Mouse (Mus musculus): ENCODE data around the gene Gm28051.

The Gm28051 gene

DNA sequence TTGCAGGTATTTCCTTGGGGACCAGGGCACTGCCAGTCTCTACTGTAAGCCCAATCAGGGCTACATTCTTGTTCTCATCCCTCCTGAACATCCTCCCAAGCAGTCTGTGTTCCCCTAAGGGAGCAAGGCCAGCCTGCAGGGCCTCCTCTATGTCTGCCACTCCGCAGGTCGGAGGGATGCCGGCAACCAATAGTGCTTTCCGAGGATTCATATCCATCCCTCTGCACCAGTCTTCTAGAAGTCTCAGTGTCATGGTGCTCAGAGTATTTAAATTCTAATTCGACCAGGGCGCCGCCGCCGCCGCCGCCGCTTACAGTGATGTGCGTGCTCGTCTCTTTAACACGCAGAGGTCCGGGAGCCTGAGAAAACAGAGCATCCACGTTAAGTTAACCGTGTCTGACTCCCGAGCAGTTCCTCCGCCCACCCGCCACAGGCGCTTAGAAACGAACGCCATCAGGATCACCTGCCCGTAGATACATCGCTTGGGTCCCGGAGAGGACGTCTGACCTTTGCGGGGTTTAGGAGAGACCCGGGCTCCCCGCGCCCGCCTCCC lies 14.5 kb downstream of the Gm28051 start:
- DNase-seq (ENCODE audit: inconsistent age in 2 of 2, low spot score in 1 of 2) = no peak

DNA sequence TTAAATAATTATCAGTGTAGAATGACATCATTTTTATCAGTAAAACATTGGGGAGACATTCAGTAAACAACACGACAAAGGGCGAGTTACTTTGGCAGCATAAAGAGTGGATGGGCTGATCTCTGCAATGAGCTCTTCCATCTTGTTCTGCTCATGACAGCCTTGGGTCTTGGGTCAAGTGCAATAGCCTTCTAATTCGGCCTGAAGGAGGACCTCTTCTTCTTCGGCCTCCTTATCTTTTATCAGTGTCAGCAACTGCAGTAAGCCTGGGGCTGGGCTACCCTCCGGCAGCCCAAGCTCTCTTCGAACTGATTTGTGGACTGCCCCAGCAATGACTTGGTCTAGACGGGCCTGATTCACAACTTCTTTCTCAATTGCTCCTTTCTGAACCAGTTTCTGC lies 15.5 kb downstream of the Gm28051 start:
- no peak for DNase-seq (ENCODE audit: inconsistent age in 2 of 2, low spot score in 1 of 2)

DNA sequence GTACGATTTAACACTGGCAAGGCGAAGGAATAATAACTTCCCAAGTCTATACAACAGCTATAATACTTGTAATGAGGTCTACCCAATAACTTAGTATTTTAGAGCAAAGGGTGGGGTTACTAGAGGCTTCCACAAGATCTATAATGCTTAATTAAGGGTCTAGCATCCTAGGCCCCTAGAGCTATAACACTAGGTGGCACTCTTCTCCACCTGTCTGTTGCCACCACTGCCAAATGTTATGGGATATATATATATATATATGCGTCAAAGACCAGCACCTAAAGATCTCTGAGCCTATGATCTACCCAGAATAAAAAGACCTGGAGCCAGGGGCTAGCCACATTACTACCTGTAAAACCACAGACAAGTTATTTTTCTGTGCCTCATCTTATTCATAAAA lies 17.3 kb downstream of the Gm28051 start:
- peak in 1 of 2 experiments; percentile 51 for DNase-seq (ENCODE audit: inconsistent age in 2 of 2, low spot score in 1 of 2)

DNA sequence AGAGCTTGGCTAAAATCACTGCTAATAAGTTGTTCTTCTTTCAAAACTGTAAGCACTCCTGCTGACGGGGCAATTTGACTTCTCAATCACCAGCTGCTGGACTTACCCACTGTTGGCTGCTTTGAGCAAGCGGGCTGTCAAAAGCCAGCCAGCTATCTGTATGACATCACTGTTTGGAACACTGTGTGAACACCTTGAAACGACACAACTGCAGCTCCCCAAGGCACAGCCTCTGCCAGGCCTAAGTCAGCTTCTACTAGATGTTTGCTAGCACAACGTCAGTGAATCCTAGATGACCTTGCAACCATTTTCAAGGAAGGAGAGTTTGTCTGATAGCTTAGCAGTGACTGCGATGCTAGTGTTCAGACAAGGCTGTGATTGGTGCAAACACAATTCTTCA lies 18.5 kb downstream of the Gm28051 start:
- DNase-seq (ENCODE audit: inconsistent age in 2 of 2, low spot score in 1 of 2) = peak in 1 of 2 experiments; percentile 54

DNA sequence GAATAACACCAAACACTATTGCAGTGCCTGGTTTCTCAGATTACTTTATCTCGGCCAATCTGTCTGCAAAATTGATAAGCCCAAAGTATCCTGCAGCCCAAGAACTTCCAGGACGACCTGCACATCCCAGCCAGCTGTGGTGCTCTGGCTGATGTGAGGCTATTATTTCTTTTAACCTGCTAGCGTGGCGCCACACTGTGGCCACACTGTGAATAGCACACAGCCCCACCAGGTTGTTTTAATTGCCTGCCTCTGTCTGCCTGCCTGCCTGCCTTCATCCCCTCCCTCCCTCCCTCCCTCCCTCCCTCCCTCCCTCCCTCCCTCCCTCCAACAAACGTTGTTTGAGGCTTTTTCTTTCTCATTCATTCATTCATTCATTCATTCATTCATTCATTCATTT lies 24.2 kb downstream of the Gm28051 start:
- peak; percentile 73 to 81 for DNase-seq (ENCODE audit: inconsistent age in 2 of 2, low spot score in 1 of 2)

DNA sequence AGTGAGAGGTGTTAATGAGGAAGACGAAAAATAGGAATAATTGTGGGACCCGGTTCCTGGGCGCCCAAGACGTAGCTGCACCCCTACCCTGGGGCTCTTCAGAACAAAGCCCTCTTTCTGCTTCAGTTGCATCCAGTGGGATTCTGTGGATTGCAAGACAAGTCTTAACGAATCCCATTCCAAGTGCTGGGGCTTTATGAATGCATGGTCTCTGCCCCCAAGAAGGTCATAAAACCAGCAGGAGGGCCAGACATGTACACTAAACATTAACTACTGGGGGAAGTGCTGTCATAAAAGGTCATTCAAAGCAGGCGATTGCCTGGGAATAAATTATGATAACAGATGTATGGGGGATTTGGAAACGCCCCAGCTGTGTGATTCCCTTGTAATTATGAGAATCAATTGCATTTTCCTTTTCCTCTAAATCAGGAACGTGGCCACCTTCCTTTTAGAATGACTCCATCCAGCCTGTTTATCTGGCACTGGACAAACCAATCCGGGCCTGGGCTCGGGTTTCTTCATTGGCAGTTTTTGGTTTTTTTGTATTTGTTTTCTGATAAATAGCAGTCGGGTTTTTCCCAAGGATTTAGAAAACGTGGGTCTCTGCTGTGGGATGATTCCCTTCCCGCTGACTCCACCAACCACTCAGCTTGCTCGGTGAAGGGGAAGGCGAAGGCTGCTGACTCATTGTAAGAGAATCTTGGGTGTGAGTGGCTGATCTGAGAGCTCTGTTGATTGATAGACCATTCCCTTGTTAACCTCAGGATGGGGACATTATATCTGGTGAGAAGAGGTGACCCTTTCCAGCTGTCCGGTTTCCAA lies 26.6 kb downstream of the Gm28051 start:
- DNase-seq (ENCODE audit: inconsistent age in 2 of 2, low spot score in 1 of 2) = peak; percentile 73 to 80

DNA sequence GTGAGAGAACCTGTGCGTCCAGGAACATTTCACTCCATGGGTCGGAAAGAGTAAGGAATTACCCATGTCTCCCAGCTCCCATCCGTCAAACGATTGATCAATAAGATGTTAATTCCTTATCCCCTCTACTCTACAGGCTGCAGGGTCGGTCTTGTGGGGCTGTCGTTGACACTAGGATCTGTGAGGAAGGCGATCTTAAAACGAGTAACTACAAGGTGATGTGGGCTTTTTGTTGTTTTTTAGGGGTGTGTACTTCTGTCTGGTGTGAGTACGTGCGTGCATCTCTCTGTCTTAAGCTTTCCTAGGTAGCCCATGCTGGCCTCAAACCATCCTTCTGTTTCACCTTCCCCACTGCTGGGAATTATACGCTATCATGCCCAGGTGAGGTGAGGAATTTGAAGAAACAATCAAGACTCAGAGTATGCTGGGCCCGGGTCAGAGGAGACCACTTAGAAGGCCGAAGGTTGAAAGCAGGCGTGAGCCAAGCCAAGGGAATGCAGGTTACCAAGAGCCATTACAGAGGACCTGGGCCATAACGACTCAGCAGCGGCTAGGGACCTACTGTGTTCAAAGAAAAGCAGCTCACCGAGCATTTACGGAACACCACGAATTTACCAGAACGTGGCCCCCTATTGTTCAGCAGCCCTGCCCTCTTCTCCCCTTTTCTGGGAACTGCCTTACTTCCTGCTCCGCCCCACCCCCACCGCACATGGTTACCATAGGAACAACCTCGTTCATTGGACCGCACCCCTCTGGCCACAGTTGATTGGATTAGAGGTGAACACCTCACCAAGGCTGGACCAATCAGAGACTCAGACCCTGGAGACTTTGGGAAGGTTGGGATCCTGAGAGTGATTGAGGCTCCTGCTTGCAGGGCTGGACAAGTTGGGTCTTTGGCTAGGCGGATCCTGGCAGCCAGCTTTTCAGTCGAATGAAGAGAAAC lies 27.4 kb downstream of the Gm28051 start:
- DNase-seq (ENCODE audit: inconsistent age in 2 of 2, low spot score in 1 of 2) = peak; percentile 65 to 74

DNA sequence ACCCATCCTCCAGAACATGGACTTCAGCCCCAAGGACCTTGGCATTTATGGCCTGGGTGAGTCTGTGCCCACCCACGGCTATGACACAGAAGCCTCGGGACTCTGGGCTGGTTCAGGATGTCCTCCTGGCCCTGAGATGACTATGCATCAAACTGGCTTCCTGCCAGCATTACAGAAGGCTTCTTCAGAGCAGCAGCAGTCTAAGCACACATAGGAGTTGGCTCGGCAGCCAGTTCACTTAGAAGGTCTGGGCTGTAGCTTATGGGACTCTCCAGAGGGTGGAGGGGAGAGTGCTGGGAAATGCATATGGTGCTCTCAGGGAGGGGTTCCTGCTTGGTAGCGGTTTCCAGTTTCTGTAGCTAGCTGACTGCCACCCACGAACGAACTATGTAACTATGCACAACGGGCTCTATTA lies 31.8 kb downstream of the Gm28051 start:
- peak; percentile 85 to 91 for DNase-seq (ENCODE audit: inconsistent age in 2 of 2, low spot score in 1 of 2)

DNA sequence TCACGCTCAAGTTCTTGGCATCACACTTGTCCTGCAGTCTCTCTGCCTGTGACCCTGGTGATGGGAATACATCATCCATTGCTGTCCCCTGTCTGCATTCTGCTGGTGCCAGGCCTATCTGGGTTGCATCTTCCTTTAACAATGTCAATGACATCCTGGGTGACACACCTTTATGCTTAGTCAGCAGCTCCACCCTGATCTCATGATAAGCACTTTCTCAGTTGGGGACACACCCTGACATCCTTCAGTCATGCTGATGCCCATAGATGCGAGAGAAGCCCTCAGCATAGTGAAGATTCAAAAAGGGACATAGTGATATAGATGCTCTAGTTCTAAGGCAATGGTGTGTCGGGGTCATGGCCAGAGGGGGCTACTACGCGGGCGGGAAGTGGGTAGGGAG lies 32.4 kb downstream of the Gm28051 start:
- peak in 1 of 2 experiments; percentile 47 for DNase-seq (ENCODE audit: inconsistent age in 2 of 2, low spot score in 1 of 2)

DNA sequence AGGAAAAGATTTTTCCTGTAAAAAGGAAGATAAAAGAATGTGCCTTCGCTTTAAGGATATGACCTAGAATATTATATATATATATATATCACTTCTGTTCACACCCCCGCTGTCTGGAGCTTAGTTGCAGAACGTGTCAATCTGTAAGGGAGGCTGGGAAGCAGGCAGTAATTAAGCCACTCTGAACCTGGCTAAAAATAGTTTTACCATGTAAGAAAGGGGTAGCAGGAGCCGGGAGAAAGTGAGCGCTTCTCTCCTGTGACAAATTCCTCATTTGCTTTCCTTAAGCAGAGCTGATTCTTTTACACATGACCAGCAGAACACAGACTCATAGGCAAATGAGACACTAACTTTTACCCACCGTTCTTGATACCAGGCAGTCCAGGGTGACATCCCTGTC lies 33.7 kb downstream of the Gm28051 start:
- no peak for DNase-seq (ENCODE audit: inconsistent age in 2 of 2, low spot score in 1 of 2)

DNA sequence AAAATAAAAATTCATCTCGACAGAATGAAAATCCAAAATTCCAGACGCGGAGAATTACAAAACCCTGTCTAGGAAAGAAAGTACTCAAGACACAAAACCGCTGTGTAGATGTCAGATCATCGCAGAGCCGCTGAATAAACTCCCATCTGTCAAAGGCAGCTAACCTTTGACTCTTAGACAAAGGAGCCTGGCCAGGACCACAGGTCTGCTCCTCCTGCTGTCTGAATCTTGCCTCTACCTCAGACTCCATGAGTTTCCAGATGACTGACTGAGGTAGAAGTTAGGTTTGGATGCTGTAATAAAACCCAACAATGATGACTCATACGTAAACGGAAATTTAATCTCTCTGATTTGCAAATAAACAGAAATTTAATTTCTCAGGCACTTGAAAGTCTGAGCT lies 34.6 kb downstream of the Gm28051 start:
- no peak for DNase-seq (ENCODE audit: inconsistent age in 2 of 2, low spot score in 1 of 2)

DNA sequence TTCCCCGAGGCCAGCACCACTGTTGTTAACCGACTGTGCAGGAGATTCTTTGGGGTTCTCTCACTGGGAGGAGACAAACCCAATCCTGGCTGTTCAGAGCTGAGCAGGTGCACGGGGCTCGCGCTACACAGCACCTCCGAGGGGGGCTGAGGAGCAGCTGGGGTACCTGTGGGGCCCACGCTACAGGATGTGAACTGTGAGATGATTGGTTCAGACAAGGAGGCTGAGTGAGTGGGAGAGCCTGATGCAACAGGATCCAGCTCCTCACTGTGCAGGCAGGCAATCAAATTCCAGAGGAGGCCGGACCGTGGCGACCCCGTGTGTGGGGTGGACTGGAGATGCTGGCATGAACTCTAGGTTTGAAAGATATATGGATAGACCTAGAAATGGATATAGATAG lies 35.1 kb downstream of the Gm28051 start:
- DNase-seq (ENCODE audit: inconsistent age in 2 of 2, low spot score in 1 of 2) = no peak

DNA sequence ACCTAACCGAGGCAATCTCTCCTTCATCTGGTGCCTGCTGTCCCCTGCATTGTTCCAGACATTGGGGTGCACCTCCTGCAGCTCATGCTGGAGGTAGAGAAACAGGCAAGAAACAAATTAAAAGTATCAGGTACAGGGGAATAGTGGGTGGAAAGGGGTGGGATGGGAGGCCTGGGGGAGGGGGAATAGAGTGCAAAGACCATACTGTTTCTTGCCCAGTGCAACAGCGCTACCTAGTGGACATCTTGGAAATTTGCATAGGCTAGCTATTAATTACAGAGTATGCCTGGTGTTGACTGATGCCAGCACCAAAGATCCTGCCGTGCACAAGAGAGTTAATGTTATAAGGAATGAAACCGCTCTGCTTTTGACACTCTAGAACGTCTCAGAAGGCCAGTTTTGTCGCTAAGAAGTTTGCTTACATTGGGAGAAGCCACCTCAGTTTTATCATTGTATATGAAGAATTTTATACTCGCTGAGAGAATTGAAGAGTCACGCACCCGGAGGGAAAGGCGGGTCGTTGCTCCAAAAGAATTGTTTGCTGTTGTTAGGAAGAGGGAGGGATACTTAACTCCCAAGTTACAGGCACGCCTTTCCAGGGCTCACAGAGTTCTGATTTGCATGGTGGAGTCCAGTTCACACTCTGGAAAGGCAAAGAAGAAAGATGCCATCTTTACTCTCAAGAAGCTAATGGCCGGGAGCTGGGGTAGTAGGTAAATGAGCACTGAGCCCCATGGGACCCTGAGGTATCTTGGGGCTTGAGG lies 37.8 kb downstream of the Gm28051 start:
- DNase-seq (ENCODE audit: inconsistent age in 2 of 2, low spot score in 1 of 2) = peak in 1 of 2 experiments; percentile 77

DNA sequence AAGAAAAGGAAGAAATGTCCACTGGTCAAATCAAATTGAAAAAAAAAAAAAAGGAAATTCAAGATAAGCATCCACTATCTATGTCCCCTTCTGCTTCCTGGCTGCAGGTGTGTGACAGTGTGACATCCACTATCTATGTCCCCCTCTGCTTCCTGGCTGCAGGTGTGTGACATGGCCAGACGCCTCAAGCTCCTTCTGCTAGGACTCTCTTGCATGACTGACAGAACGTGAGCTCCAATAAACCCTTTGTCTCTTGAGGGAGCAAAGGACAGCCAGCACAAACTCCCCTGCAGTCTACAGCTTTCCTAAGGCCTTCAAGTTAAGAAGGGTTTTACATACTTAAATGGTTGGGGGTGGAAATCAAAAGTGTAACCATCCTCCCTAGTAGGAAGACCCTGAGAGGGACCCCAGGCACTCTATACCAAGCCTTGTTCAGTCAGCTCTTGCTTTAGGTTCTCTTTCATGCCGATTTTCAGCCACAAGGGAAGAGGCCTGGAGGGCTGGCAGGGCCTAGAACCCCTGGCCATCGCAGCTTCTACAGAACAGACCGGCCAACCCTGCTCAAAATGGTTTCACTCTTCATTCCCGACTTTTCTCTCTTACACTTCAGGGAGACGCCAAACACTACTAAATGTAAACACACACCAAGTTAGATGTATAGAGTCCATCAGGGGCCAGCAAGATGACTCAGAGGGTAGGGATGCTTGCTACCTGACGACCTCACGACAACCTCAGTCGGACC lies 42.7 kb downstream of the Gm28051 start:
- no peak for DNase-seq (ENCODE audit: inconsistent age in 2 of 2, low spot score in 1 of 2)

DNA sequence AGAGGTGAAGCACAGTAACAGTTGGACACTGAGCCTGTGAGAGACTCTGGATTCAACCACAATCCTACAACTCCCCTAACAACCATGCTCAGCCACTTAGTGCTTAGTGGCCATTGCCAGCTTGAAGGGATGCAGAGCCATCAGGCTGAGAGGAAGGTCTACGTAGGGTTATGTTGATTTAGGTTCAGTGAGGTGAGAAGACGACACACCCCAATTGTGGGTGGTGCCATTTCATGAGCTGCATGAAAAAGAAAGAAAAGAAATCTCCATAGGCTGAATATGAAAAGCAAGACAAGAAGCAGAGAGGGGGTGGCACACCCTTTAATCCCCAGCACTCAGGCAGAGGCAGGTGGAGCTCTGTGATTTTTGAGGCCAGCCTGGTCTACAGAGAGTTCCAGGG lies 43.4 kb downstream of the Gm28051 start:
- no peak for DNase-seq (ENCODE audit: inconsistent age in 2 of 2, low spot score in 1 of 2)

DNA sequence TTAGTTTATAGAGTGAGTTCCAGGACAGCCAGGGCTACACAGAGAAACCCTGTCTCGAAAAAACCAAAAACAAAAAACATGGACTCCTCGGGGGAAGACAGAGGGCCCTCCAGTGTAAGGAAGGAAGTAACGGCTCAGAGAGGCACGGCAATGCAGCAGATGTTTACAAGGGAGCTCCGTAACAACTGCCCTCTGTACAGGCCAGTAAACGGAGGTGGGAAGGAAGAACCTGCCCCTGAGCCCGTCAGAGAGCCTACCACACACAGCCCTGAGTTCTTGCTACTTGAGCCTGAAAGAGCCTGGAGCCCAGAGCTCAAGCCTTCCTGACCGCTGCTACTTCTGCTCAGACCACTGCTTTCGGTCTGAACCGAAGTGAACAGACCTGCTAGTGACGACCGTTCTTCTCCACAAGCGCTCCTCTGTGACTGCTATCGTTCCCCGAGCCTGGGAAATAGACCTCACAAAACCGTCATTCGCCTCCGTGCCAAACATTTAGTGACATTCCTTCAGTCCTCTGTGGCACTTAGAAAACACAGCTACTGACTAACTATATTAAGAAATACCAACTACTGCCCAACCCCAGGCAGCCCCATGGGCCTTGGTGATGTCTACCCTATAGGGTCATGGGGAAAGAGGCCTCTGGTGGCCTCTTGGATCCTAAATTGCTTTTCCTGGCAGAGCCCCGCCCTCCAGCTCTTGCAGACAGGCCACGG lies 44.3 kb downstream of the Gm28051 start:
- DNase-seq (ENCODE audit: inconsistent age in 2 of 2, low spot score in 1 of 2) = no peak

DNA sequence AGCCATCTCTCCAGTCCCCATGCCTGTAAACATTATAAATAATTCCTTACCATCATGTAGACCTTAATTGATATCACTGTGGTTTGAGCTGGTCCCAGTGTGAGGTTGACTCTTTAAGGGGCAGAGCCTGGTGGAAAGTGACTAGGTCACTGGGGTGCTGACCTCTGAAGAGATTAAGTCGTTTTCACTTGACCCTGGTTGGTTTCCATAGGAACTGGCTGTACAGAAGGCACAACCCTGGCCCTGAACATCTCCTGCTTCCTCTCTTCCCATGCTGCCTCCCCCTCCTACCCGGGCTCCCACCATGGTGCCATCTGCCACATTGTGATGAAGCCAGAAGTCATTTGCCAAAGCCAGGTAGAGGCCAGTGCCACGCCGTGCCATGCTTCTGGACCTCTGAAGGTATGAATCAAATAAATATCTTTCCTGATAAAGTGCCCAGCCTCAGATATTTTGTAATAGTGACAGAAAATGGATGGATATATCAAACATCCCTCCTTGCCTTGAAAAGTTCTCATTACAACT lies 46.7 kb downstream of the Gm28051 start:
- DNase-seq (ENCODE audit: inconsistent age in 2 of 2, low spot score in 1 of 2) = no peak

DNA sequence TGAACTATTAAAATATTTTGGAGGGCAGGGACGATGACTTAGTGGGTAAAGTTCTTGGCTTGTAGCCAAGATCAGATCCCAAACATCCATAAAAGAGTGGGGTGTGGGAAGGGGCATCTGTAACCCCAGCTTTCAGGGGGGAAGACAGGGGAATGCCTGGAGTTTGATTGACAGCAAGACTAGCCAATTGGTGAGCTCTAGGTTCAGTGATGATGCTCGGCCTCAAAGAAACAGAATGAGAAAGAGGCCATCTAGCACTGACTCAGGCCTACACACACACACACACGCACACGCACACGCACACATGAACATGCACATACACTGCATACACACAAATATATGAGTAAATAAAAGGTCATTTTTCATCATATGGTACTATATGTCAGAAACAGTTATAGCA lies 47.7 kb downstream of the Gm28051 start:
- no peak for DNase-seq (ENCODE audit: inconsistent age in 2 of 2, low spot score in 1 of 2)

DNA sequence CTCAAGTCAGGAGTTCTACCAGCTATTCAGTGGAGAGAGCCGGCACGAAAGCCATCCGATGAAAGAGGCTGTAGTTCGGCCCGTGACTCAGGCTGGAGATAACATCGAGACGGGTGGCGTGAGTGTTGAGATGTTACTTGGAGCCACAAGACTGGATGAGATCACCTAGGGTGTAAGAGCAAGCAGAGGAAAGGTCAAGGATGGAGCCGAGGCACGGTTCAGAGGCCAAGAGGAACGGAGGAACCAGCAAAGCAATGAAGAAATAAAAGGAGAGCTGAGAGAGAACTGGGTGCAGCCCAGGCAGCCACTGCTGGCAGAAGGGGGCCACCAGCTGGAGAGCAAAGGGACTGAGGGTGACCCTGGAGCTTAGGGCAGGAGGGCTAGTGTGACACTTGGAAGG lies 49.3 kb downstream of the Gm28051 start:
- peak; percentile 88 to 91 for DNase-seq (ENCODE audit: inconsistent age in 2 of 2, low spot score in 1 of 2)

All from adrenal gland, adult (tissue).